Mouse (Mus musculus) T-helper 1 cell (primary cell): Measurements from ENCODE around the gene Tgfa.

Experiments
- in situ Hi-C: fragments of 300-600 bp; cut with MboI, MseI; formaldehyde crosslinking; loops from one replicate; pipeline ENCODE4 v1.15.1; 2025; ENCODE audit warnings: high pct_unique_total_duplicates

Tgfa gene

GRCm38 (mm10) chr6:86293301-86293700 lies 98.3 kb downstream of the Tgfa start:
- in situ Hi-C loops: no loop called here

- in situ Hi-C loops: no loop called here
These were observed 100.4 kb downstream of the Tgfa start for GRCm38 (mm10) chr6:86295451-86295850.

- in situ Hi-C loops: no loop called here
These were observed 101.1 kb downstream of the Tgfa start for GRCm38 (mm10) chr6:86296126-86296525.

- in situ Hi-C loops: no loop called here
These were observed 101.9 kb downstream of the Tgfa start for GRCm38 (mm10) chr6:86296938-86297337.

GRCm38 (mm10) chr6:86298961-86299360 lies 103.9 kb downstream of the Tgfa start:
- in situ Hi-C loops: no loop called here

GRCm38 (mm10) chr6:86299381-86299780 lies 104.4 kb downstream of the Tgfa start:
- in situ Hi-C loops: no loop called here

- in situ Hi-C loops: no loop called here
These were observed 110.7 kb downstream of the Tgfa start for GRCm38 (mm10) chr6:86305680-86306079.

- in situ Hi-C loops: no loop called here
These were observed 119.0 kb downstream of the Tgfa start for GRCm38 (mm10) chr6:86314011-86314410.

- in situ Hi-C loops: no loop called here
These were observed 122.0 kb downstream of the Tgfa start for GRCm38 (mm10) chr6:86317066-86317465.

GRCm38 (mm10) chr6:86318855-86319254 lies 123.8 kb downstream of the Tgfa start:
- in situ Hi-C loops: no loop called here

- in situ Hi-C loops: loop anchor here (5.0 kb wide), 1 partner anchor 50 kb away; no protein-coding TSS in a partner anchor
These were observed 127.1 kb downstream of the Tgfa start for GRCm38 (mm10) chr6:86322031-86322563.

- in situ Hi-C loops: loop anchor here (5.0 kb wide), 1 partner anchor 51 kb away; no protein-coding TSS in a partner anchor
These were observed 128.0 kb downstream of the Tgfa start for GRCm38 (mm10) chr6:86322991-86323390.

GRCm38 (mm10) chr6:86324400-86324799 lies 129.4 kb downstream of the Tgfa start:
- in situ Hi-C loops: loop anchor here (5.0 kb wide), 1 partner anchor 52 kb away; no protein-coding TSS in a partner anchor
